Mouse (Mus musculus) mouse trophoblast stem cell (cell line): Measurements from ENCODE around the gene Cacng1.

Experiments used
- in situ Hi-C, 2 experiments: fragments of 300-500 bp; cut with MseI, MboI; formaldehyde crosslinking; loops; 2 replicates in 1 of 2; 3 replicates in 1 of 2; pipeline ENCODE4 v1.15.1; 2025

Cacng1 gene

DNA sequence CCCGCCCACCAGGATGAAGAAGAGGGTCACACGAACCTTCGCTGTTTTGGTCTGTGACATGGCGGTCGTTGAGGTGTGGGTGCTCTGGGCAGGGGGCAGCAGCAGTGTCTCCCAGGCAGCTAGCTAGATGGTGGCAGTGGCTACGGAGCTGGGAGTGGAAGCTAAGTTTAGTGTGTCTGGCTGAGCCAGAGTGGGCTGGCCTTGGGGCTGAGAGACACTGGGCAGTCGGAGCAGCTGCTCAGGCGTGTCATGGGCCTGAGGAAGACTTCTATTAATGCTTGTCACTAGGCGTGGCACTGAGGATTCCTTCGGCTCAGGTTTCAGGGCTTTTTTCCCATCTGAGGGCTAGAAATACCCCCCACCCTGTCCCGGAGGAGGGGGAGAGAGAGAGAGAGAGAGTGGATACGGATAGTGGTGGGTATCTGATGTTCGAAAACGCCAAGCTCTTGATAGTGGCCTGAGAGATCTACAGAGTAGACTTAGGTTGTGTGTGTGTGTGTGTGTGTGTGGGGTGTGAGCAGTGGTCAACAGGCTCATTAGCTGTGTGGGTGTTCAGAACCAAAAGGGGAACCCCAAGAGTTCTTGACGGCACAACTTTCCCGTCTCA lies at the start of gene Cacng1:
Cacng1 (minus strand) TSS at position 191 of the 607 bp plus-strand sequence.
- in situ Hi-C loops, result no loop called here

DNA sequence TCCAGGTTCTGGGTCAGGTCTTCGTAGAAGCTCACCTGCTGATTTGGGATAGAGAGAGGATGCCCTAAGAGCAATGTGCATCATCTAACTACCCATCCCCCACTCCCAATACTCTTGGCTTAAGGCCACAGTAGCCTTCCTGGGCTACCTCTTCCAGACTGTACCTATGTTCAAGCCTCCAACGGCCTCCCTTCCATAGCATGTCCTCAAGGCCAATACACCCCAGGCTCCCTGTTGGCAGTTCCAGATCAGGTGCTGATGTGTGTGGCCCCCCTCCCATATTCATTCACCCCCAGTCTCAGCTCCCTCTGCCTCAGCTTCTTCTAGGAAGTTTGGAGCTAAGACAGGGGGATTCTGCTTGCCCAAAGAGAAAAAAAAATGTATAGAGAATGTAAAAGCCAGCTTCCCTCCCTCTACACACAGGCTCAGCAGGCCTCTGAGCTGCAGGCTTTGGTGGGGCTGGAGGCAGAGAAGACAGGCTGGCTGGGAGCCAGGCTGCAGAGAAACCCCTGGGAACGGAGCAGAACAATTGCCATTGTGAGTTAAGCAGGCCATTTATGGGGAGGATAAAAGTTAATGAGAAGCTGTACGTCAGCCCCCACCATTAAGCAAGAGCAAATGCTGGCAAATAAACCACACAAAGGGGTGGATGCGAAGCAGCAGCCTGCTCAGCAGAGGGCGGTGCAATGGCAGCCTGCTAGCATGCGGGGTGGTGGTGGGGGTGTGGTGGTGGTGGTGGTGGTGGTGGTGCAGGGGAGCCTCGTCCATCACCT lies 46.6 kb upstream of the Cacng1 start:
- in situ Hi-C loops, result no loop called here

DNA sequence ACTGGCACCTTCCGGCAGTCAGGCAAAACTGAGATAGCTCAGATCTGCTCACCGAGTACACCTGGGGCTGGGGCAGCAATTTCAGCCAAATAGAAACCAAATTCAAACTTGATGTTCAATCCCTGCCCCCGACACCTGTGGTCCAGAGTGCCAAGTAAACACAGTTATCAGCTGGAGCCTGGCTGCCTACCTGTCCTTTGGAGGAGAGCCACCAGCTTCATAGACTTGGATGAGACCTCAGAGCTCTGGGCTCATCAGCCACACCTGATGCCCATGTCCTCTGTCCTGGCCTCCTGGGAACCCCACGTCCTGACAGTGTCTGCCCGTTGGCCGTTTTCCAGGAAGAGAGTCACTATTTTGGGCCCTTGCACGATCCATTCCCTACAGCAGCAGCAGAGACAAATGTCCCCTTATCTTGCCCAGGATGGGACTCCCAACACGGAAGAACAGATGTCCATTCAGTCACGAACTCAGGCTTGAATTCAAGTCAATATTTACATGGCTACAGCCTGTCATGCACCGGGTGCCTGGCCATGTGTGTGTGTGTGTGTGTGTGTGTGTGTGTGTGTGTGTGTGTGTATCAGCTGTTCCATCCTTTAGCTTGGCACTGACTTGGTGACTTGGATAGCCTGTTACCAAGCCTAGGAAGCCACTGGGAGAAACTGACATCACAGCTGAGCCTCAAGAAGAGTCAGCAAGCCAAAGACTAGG lies 45.6 kb upstream of the Cacng1 start:
- in situ Hi-C loops, result no loop called here

DNA sequence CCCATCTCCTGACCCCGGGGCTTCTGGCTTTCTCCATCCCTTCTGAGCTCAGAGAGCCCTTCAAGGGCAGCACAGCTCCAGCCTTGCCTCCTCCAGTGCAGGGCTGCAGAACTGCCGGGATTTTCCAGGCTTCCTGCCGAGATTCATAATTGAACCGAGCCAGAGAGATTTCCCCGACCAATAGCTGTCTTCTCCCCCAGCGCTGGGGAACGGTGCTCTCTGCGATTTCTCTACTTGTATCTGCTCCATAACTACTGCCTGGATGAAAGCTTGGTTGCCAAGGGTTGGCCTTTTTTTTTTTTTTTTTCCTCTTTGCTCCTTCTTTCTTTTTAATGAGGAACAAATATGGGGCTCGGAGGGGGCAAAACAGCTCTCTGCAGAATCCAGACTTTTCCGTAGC lies 43.7 kb upstream of the Cacng1 start:
- in situ Hi-C loops, result no loop called here

DNA sequence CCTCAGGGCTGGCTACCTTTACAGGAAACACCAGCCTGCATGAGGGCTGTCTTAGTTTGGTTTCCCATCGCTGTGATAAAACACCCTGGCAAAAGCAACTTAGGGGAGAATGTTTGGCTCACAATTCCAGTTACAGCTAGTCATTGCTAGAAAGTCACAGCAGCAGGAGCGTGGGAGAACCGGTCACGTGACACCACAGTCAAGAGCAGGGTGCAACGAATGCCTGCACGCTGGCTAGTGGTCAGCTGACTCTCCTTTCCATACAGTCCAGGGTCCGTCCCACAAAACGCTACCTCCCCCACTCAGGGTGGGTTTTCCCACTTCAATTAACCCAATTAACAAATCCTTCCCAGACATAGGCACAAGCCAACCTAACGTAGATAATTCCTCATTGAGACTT lies 43.2 kb upstream of the Cacng1 start:
- in situ Hi-C loops, result no loop called here

DNA sequence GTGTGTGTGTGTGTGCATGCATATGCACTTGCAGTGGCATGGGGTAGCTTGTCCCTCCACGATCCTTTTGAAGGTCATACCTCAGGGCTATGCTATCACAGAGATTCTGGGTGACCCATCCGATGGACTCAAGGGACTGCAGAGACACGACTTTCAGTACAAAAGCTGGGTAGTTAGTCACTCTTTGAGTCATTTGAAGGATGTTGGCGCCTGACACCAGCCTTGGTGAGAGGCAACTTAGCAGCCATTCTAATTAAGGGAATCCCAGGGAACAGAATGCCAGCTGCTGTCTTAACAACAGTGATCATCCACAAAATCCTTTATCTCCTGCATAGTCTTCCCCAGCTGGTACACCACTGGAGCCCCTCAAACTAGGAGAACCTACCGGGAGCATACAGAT lies 32.8 kb upstream of the Cacng1 start:
- in situ Hi-C loops, result no loop called here

DNA sequence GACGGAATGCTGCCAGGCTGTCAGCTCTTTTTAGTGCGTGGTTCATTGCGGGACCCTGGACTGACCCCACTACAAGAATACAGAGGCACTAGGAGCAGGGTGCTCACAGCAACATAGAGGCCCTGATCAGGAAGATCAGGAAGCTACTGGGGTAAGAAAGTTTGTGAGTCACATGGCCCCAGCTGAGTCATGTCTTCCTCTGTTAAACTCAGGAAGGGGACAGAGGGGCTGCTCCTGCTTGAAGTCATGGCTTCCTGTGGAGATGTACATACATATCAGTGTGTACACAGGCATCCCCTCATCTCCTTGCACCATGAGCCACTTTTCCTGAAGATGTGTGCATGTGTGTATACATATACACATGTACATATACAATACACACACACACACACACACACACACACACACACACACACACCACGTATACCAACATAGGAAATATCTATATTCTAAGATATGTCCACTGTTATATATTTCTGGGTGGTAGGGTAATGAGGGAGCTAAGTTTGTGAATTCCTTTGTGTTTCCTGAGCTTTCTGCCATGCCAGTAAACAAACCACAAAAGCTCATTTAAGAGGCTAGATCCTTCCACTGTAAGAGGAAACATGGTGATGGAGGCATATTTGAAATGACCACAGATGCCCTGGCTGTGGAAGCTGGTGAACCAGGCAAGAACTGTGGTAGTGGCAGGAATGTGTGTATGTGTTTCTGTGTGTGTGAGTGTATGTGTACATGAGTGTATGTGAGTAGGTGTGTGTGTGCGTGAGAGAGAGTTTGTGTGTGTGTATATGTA lies 32.1 kb upstream of the Cacng1 start:
- in situ Hi-C loops, result no loop called here

DNA sequence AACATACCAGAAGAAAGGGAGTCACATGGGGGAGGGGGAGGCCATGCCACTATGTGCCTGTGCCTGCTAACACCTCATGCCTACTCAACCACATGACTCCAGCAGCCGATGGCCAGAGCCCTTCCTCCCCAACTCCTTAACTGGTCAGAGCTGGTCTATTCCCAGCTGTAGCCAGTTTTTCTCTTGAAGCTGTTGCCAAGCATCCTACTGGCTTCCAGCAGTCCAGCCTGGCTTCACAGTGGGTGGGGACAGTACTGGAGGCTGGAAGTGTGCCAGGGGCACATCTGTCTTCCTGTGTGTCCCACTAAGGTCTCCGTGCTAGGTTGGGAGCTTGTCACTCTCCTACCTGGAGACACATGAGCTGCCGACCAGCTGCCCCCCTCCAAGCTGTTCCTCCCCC lies 26.8 kb upstream of the Cacng1 start:
- in situ Hi-C loops, result no loop called here

DNA sequence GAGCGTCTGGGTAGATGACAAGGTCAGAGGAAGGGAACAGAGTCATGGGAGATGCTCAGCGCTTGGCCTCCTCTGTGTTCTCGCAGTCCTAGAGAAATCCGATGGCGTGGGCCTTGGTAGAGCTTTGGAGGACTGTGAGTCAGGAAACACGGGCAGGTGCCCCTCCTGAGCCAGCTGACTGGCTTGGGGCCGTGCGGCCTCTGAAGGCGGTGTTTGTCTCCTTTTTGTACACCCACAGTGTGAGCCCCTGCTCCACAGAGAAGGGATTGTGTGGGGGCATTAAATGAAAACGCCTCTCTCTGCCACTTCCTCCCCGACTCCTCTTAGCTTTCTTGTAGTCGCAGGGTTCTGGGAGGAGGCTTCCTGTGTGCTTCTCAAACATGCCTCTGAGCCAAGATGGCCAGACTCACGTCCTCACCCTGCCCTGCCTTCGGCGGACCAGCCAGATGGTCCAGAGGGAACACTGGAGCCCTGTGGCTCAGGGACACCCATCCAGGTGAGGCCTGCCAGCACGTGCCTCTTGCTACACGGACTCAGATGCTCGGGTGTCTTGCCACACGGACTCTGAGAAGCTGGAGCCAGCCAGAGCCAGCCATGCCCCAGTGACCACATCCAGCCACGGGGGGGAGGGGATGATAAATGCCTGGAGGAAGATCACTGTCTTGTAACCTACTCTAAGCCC lies 22.2 kb upstream of the Cacng1 start:
- in situ Hi-C loops, result no loop called here

DNA sequence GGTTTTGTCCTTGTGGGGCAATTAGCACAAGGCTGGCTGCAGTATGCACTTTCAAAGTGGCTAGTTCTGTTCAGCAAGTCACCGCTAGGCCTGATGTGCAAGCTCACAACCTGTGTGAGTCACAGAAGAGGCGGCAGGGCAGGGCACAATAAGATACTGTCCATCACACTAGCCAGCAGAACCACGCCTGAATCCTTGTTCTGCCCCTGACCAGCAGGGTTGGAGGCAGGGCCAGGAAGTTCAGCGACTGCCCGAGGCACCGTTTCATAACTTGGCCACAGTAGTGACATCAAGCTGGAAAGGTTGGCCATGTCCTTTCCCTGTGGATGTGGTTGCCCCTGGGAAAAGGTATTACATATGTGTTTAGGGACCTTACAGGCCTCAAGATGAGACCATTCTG lies 21.6 kb upstream of the Cacng1 start:
- in situ Hi-C loops, result no loop called here

DNA sequence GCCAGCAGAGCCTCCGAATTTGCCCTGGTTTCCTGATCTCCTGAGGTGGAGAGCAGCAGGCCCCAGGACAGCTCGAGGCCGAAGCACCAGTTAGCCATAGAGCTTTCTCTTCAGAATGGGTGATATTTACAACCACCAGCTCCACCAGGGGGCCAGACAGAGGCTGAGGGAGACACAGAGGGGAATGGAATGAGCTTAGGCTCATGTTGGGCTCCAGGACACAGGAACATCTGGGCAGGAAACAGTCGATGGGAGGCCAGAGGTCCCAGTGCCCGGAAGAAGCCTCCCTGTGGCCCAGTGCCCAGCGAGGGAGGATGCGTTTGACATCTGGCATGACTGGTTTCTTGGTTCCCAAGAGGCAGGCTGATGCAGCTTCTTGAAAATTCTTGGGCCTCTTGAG lies 17.8 kb upstream of the Cacng1 start:
- in situ Hi-C loops, result no loop called here

DNA sequence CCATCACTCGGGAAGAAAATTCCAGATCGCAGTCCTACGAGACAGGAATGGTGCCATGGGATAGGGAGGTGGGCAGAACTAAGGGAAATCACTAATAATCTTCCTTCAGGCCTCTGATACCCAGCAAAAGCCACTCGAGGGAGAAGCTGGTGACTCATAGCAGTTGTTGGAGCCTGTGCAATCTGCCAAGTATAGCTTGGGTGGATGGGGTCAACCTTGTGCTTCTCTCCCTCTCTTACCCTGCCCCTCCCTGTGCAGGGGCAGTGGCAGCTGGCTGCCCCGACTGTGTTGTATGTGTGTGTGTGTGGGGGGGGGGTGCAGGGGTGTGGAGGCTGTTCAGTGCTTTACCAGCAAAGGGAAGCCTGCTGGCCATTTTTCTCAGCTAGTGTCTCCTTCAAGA lies 15.2 kb upstream of the Cacng1 start:
- in situ Hi-C loops, result no loop called here

DNA sequence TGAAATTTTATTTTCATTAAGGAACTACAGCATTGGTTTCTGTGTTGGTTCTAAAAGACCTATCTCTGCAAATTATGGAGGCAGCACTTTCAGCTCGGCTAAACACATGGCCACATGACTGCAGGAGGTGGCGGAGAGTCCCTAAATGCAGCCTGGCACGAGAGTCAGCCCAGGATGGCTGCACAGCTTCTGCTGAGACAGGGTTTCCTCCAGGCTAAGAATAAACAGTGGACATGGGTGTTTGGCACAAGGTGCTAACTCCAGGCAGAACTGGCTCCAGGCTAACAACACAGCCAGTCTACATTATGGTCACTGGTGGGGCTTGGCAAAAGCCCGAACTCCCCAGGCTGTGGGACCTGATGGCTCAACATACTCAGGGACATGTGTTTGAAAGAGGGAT lies 14.6 kb upstream of the Cacng1 start:
- in situ Hi-C loops, result no loop called here

DNA sequence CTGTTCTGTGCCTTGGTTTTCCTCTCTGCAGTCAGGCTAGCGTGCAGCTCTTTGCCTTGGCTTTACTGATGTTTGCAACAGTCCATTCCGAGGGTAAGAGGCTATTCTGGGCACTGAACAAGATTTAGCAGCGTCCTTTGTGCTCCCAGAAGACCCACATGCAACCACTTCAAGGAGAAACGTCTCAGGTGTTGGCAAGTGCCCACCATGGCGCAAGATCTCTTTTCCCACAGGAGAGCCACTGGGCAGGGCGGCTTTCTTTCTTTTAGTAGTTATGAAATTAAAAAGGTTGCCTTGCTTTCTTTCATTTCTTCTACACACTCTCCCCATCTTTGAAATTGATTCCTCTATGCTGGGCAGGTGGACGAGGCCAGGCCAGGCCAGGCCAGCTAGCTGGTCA lies 12.8 kb upstream of the Cacng1 start:
- in situ Hi-C loops, result no loop called here

DNA sequence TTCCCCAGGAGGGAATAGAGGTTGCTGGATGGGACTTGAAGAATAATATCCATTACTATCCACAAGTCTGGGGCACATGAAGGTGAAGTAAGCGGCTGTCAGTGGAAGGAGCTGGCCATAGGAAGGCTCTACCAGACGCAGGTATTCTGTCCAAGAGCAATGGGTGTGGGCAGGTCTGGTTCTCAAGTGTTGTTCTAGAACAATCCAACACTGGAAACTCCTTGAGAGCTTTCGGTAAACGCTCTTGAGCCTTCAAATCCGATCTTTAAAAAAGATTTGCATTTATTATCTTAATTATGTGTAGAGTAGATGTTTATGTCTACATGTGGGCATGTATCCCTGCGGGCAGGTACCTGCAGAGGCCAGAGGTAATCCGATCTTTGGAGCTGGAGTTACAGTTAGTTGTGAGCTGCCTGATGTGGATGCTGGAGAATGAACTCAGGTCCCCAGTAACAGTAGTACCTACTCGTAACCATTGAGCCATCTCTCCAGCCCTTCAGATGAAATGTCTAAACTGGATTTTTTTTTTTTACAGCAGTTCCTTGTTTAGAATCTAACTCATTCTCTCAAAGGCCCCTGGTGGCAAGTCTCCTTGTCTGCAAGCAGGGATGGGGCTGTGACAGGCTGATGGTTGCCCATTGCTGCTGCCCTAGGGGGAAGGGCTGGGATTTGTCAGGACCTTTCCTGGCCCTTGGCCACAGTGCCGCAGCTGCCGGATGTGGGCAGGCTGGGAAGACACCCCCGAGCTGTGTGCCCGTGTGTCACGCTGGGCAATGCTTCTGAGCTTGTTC lies 11.9 kb upstream of the Cacng1 start:
- in situ Hi-C loops, result no loop called here

DNA sequence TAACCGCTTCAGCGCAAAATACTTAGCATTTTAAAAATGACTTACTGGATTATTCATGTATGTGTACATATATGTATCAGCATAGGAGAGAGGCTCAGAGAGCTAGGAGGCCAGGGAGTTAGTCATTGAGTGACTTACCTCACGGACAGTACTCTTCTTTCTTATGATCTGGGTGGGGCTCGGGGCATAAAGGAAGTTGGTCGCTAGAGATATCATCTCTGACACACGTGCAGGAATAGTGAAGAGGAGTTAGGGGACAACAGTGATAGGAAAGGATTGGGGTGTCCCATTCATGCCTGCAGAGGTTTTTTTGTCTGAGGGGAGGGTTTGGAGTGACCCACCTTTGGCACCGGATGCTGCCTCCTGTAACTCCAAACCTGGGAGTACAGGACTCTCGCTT lies 8.3 kb upstream of the Cacng1 start:
- in situ Hi-C loops, result no loop called here

DNA sequence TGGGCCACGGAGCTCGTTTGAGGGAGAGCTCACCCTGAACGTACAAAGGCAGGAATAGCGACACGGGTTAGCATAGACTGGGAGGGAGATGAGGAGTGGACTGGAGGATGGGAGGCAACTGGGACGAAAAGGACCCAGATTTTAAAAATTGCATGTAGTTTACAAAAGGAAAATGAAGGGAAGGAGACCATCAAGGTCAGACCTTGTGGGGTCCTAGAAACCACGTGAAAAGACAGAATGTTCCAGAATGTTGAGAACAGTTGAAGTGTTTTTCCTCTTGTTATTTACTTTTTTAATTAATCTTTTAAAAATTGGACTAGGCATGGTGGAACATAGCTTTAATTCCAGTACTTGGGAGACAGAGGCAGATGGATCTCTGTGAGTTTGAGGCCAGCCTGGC lies 4.7 kb upstream of the Cacng1 start:
- in situ Hi-C loops, result no loop called here

DNA sequence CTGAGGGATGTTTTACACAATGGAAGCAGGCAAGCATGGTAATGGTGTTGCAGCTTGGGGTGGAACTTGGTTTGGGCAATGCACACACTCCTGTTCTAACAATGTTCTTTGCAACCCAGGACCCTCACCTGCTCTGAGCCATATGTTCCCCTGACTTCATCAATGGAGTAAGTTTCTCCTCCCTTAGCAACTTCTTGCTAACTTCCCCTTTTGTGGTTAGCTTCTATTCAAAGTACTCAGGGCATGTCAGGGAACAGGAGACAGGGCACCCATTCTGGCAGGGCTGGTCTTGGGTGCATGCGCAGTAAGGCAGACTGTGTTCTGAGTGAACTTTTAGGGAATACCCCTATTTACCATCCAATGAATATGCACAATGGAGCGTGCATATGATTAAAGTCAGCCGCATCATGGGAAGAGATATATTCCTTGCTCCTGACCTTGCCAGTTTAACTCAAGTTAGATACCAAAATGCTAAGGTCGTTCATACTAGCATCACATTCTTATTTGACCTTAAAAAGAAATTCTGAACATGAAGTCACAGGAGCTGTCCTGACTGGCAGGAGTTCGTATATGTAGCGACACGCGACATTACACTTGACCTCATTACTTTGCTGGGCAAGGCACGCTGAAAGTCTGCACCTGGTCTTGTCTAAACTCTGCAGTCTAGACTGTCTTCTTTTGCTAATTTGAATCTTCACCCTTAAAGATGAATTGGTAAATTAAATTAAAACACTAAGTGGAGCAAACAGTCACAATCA lies 4.1 kb upstream of the Cacng1 start:
- in situ Hi-C loops, result no loop called here

DNA sequence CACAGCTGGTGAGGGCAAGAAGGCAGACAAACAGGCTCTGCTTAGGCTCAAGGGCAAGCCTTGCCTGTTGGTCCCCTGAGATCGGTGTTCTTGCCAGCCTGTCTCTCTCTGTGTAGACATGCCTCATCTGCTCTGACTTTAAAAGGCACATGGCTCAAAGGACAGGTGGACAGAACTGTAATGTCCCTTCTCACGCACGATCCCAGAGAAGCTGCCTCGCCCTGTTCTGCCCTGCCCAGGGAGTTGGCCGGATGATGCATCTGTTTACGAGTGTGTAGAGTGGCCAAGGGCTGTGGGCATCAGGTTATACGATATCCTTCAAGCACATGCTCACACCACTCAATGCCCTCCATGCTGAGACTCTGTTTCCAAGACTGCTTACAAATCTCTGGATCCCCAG lies 2.0 kb downstream of the Cacng1 start:
- in situ Hi-C loops, result no loop called here

DNA sequence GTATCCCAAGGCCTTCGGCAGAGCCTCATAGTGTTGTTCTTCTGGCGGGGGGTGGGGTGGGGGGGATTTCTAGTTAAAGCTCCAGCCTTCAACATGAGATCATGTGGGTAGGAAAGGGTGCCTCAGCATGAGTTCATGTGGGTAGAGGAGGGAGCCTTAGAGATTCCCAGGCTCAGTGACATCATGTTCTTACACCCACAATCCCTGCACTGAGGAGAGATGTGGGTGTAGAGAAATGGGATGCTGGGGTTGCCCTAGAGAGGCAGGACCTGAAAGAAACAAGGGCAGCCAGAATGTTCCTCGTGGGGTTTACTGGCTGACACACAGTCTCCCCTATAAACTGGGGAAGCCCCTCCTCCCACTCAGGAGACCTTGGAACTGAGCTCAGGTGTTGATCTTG lies 5.9 kb downstream of the Cacng1 start:
- in situ Hi-C loops, result no loop called here
